Mouse (Mus musculus): Measurements from ENCODE around the gene Abi3.

GRCm38 (mm10) chr11:95838598-95838997 lies 3.7 kb downstream of the Abi3 start:
- TF ChIP-seq GATA1 (IDR thresholded peaks at IDR 0.05; ENCODE audit: borderline replicate concordance, low read length), result no peak
- no peak for TF ChIP-seq FLI1 (IDR thresholded peaks at IDR 0.05; ENCODE audit: low read length)
